Mouse (Mus musculus) brown adipose tissue, adult 24 weeks (tissue): ENCODE results near the gene Cdhr2. TPM values are rescaled to one million over a fixed set of nuclear protein-coding genes. Genes with fewer than 3 reads are reported as not detected.

Experiments used
- H3K27ac ChIP-seq: fragments of 200-500 bp; replicated peaks from 2 replicates; pipeline ENCODE4 v1.5.1; 2012; ENCODE audit warnings: low read depth, mild to moderate bottlenecking, low read length
- H3K4me1 ChIP-seq: fragments of 200-500 bp; 2 replicates; pipeline ENCODE4 v1.6.1; 2012; ENCODE audit warnings: low read length, mixed read lengths; ENCODE audit not compliant: control insufficient read depth, insufficient read depth, insufficient read length
- H3K4me3 ChIP-seq: fragments of 200-500 bp; 2 replicates; pipeline ENCODE4 v1.5.1; 2012; ENCODE audit warnings: low read depth, mild to moderate bottlenecking, low read length, moderate library complexity; ENCODE audit not compliant: insufficient read depth
- polyA plus RNA-seq: library from polyadenylated mRNA; stranded (reverse); fragments of >200 nt; gene quantifications from 2 replicates; pipeline ENCODE4 v1.2.4, GENCODE M21; 2012; ENCODE audit not compliant: missing spikeins, insufficient read depth, insufficient read length

Cdhr2 gene
- polyA plus RNA-seq, 1 experiment, result not detected

DNA sequence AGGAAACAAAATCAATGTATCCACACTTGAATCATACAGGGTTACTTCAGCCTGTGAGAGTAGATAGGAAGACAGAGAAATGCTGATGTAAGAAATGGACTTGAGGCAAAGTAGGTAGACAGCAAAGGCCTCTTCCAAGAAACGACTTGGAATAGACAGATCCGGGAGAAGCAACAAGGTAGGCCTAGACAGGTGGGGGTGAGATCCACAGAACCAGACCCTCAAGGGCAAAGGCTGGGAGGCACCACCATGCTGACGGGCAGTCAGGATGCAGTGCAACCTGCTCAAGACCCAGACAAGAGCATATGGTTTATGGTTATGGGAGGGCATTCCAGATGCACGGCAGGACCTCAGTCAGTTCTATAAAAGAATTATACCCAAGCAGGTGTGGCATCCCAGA is 65.8 kb downstream of the Cdhr2 start:
- Histone ChIP-seq H3K4me1 (no peaks in the 10 kb centered on the region), H3K4me3 (no peak overlapping the region), H3K27ac (no peak overlapping the region)

DNA sequence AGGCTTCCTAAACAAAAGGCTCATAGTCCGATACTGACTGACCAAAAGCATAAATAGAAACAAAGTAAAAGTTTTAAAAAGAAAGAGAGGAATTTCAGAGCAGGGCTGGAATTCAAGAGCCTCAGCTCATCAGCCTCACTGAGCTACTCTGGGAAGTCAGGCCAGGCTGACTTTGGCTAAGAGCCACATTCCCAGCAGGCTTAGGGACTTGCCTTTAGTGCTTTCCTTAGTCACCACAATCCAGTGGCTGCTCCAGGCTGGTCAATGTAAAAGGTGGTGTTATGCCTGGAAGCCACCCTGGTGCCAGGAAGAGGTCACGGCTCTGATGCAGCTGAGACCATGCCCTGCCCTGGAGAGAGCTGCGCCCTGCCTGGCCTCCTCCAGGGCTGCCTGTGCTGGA is 79.3 kb downstream of the Cdhr2 start:
- H3K27ac ChIP-seq, result no peak overlapping the region
- H3K4me3 ChIP-seq, result no peak overlapping the region
- no peaks in the 10 kb centered on the region for H3K4me1 ChIP-seq

DNA sequence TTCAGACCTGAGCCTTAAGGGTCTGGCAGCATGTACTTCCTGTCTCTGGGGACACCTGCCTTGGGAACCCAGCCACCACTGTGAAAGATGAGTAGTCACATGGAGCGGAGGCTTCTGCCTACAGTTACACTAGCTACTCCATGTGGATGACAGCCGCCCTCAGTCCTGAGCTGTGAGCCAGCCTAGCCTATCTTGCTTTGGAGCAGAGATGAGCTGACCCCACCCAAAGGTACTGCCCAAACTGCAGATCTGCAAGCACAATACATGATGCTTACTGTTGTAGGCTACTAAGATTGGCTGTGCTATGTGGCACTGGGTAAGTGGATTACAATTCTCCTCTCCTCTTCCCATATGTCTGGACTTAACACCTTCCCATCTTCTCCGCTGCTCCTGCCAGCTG is 79.8 kb downstream of the Cdhr2 start:
- no peak overlapping the region for H3K27ac ChIP-seq
- H3K4me3 ChIP-seq, result no peak overlapping the region
- H3K4me1 ChIP-seq, result no peaks in the 10 kb centered on the region

DNA sequence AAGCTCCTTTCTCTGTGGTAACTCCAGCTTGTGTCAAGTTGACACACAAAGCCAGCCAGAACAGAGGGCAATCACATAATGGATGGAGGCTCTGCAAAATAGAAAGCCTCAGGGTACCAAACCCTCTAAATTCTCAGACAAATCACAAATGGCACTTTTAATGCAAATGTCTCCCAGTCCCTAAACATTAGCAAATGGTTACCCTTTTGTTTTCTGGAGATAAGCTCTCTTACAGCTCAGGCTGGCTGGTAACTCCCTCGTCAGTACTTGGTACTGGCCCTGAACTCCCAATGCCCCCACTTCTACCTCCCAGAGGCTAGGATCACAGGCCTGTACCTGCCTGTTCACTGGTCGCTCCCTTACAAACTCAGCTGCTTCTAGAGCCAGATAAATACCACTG is 82.0 kb downstream of the Cdhr2 start:
- Histone ChIP-seq H3K27ac (no peak overlapping the region), H3K4me3 (no peak overlapping the region), H3K4me1 (no peaks in the 10 kb centered on the region)

DNA sequence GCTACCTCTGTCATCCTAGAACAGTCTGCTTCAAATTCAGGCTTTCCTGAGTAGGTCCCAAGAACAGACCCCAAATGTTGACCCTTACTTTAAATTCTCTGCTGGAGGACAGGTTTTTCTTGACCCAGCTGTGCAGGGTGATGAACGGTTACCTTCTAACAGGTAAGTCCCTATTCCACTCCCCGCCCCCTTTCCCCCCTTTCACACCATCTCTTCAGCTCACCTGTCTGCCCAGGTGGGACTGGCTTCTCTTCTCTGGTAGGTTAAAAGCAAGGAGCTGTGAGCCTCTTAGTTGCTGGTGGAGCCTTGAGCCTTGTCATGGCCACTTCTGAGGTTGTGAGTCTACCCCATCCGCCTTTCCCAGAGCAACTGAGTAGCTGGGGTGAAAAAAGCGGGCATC is 82.4 kb downstream of the Cdhr2 start, which contains the start of gene Eif4e1b:
Gene Eif4e1b (plus strand): TSS at position 301 of the 400 bp plus-strand sequence.
- Histone ChIP-seq H3K27ac (no peak within 1 kb of the TSS), H3K4me3 (no peak within 1 kb of the TSS), H3K4me1 (no peaks in the 10 kb centered on the region)

Other genes with a start within 250 kb of the Cdhr2 start
- 18.7 and 22.4 TPM in 2 replicates for gene Thoc3, start 232.6 kb upstream of the Cdhr2 start, polyA plus RNA-seq
- 2.6 TPM in 2 replicates for gene Simc1, start 197.7 kb upstream of the Cdhr2 start, polyA plus RNA-seq
- gene 4833439L19Rik, start 136.0 kb upstream of the Cdhr2 start, polyA plus RNA-seq, result 122 and 176 TPM in 2 replicates
- gene Arl10, start 126.4 kb upstream of the Cdhr2 start, polyA plus RNA-seq, result 3.7 and 6.7 TPM in 2 replicates
- 16.0 and 18.0 TPM in 2 replicates for gene Nop16, start 111.4 kb upstream of the Cdhr2 start, polyA plus RNA-seq
- gene Higd2a, start 111.3 kb upstream of the Cdhr2 start, polyA plus RNA-seq, result 305 and 329 TPM in 2 replicates
- 44.2 and 48.8 TPM in 2 replicates for gene Cltb, start 90.1 kb upstream of the Cdhr2 start, polyA plus RNA-seq
- gene Faf2, start 79.7 kb upstream of the Cdhr2 start, polyA plus RNA-seq, result 26.1 and 26.3 TPM in 2 replicates
- gene Rnf44, start 7.6 kb upstream of the Cdhr2 start, polyA plus RNA-seq, result 46.7 and 49.4 TPM in 2 replicates
- gene Gprin1, start 48.4 kb downstream of the Cdhr2 start, polyA plus RNA-seq, result not detected in 2 replicates
- gene Sncb, start 65.1 kb downstream of the Cdhr2 start, polyA plus RNA-seq, result not detected in 2 replicates
- not detected in 2 replicates for gene Eif4e1b, start 82.5 kb downstream of the Cdhr2 start, polyA plus RNA-seq
- gene Tspan17, start 87.9 kb downstream of the Cdhr2 start, polyA plus RNA-seq, result 29.5 and 42.0 TPM in 2 replicates
- 3.1 and 3.6 TPM in 2 replicates for gene Unc5a, start 247.9 kb downstream of the Cdhr2 start, polyA plus RNA-seq